Mouse (Mus musculus) small intestine, adult 2 months (tissue): Measurements from ENCODE around the gene Numbl. TPM values are rescaled to one million over a fixed set of nuclear protein-coding genes. Genes with fewer than 3 reads are reported as not detected.

Experiments
- H3K27ac ChIP-seq: fragments of 200-500 bp; 2 replicates; pipeline ENCODE4 v1.5.1; 2012; ENCODE audit warnings: low read depth, low read length, control low read depth, inconsistent platforms; ENCODE audit not compliant: insufficient read depth
- H3K27me3 ChIP-seq: fragments of 200-500 bp; 2 replicates; pipeline ENCODE4 v1.6.1; 2012; ENCODE audit warnings: mild to moderate bottlenecking, moderate library complexity, low read length, inconsistent platforms; ENCODE audit not compliant: control insufficient read depth, insufficient read depth
- H3K36me3 ChIP-seq: fragments of 200-500 bp; 2 replicates; pipeline ENCODE4 v1.6.1; 2012; ENCODE audit warnings: mild to moderate bottlenecking, low read length, control low read depth, inconsistent platforms; ENCODE audit not compliant: control insufficient read depth, insufficient read depth
- H3K4me1 ChIP-seq: fragments of 200-500 bp; 2 replicates; pipeline ENCODE4 v1.6.1; 2012; ENCODE audit warnings: low read length, inconsistent platforms, mixed read lengths; ENCODE audit not compliant: control insufficient read depth, insufficient read depth, insufficient read length
- H3K4me3 ChIP-seq: fragments of 200-500 bp; 2 replicates; pipeline ENCODE4 v1.5.1; 2012; ENCODE audit warnings: low read depth, mild to moderate bottlenecking, control low read depth, inconsistent platforms, low read length, moderate library complexity
- CTCF ChIP-seq: fragments of 200-500 bp; IDR thresholded peaks from 2 replicates; pipeline ENCODE4 v1.5.1; 2012; ENCODE audit warnings: low read depth, mild to moderate bottlenecking, control low read depth, inconsistent platforms, low read length, moderate library complexity, mixed read lengths; ENCODE audit not compliant: insufficient replicate concordance, insufficient read length; ENCODE audit errors: extremely low read depth
- POLR2A ChIP-seq: fragments of 200-500 bp; IDR thresholded peaks from 2 replicates; pipeline ENCODE4 v1.6.1; 2012; ENCODE audit warnings: low read depth, mild to moderate bottlenecking, control low read depth, inconsistent platforms, low read length, moderate library complexity
- WGBS: fragments of 180-500 bp; shearing (Covaris S2); methylation state at CpG from one replicate; pipeline ENCODE4 v1.1.7; 2018; 5-methylcytosine and 5-hydroxymethylcytosine counted together
- polyA plus RNA-seq: library from polyadenylated mRNA; depleted of rRNA; stranded (reverse); fragments of >200 nt; gene quantifications from 2 replicates; pipeline ENCODE4 v1.2.3, GENCODE M21; 2012; rRNA removed

Gene Numbl
- polyA plus RNA-seq, 1 experiment = 8.3 TPM

- no peak for TF ChIP-seq POLR2A
- peak; percentile 67 for TF ChIP-seq CTCF
- Histone ChIP-seq H3K4me1 (peaks cover 24% of the 10 kb centered on the region), H3K27me3 (peaks cover 25% of the 10 kb centered on the region), H3K36me3 (no peaks in the 10 kb centered on the region), H3K27ac (no peak overlapping the region), H3K4me3 (peak overlapping the region; percentile 42)
- WGBS = 7% methylated on average over 45 of the region's 45 CpGs
These were observed 71.2 kb downstream of the Numbl start for GRCm38 (mm10) chr7:27329326-27329947.

- no peak overlapping the region for H3K4me3 ChIP-seq
- TF ChIP-seq POLR2A (no peak), CTCF (no peak)
- H3K27me3 ChIP-seq = peaks cover 28% of the 10 kb centered on the region
- H3K27ac ChIP-seq = no peak overlapping the region
- WGBS = 29% methylated on average over 17 of the region's 17 CpGs
- H3K4me1 ChIP-seq = peaks cover 24% of the 10 kb centered on the region
- H3K36me3 ChIP-seq = no peaks in the 10 kb centered on the region
These were observed 71.7 kb downstream of the Numbl start for GRCm38 (mm10) chr7:27329981-27330380.

GRCm38 (mm10) chr7:27330709-27331540 is 72.7 kb downstream of the Numbl start:
- Histone ChIP-seq H3K36me3 (no peaks in the 10 kb centered on the region), H3K4me3 (peak overlapping the region; percentile 60), H3K27ac (peak overlapping the region; percentile 61), H3K27me3 (peaks cover 23% of the 10 kb centered on the region), H3K4me1 (peaks cover 22% of the 10 kb centered on the region)
- TF ChIP-seq CTCF (no peak), POLR2A (no peak)
- under 1% methylated on average over 39 of the region's 39 CpGs for WGBS

- Histone ChIP-seq H3K4me1 (peaks cover 17% of the 10 kb centered on the region), H3K27ac (peak overlapping the region; percentile 61), H3K27me3 (peaks cover 27% of the 10 kb centered on the region), H3K36me3 (no peaks in the 10 kb centered on the region), H3K4me3 (peak overlapping the region; percentile 60; the same call in 1 of the 2 replicates)
- TF ChIP-seq CTCF (no peak), POLR2A (no peak)
- WGBS = 2% methylated on average over 8 of the region's 8 CpGs
These were observed 73.3 kb downstream of the Numbl start for GRCm38 (mm10) chr7:27331541-27331851.

Other genes with a start within 250 kb of the Numbl start
- 0.11 TPM in 1 of 2 replicates, not detected in the other for gene Cyp2a12, start 229.4 kb upstream of the Numbl start, polyA plus RNA-seq
- gene Cyp2f2, start 138.5 kb upstream of the Numbl start, polyA plus RNA-seq = 0.24 and 0.30 TPM in 2 replicates
- not detected in 2 replicates for gene Cyp2t4, start 104.7 kb upstream of the Numbl start, polyA plus RNA-seq
- gene Egln2, start 91.6 kb upstream of the Numbl start, polyA plus RNA-seq = 64.8 and 129 TPM in 2 replicates
- gene Rab4b, start 79.5 kb upstream of the Numbl start, polyA plus RNA-seq = 42.9 and 77.3 TPM in 2 replicates
- gene Gm21983, start 77.3 kb upstream of the Numbl start, polyA plus RNA-seq = 0.23 TPM in 1 of 2 replicates, not detected in the other
- 9.6 TPM in 1 of 2 replicates, not detected in the other for gene Mia, start 77.3 kb upstream of the Numbl start, polyA plus RNA-seq
- 6.4 and 9.5 TPM in 2 replicates for gene BC024978, start 62.7 kb upstream of the Numbl start, polyA plus RNA-seq
- 73.2 and 138 TPM in 2 replicates for gene Snrpa, start 62.2 kb upstream of the Numbl start, polyA plus RNA-seq
- gene Itpkc, start 29.8 kb upstream of the Numbl start, polyA plus RNA-seq = 15.3 and 44.6 TPM in 2 replicates
- 34.7 and 60.7 TPM in 2 replicates for gene Coq8b, start 25.4 kb upstream of the Numbl start, polyA plus RNA-seq
- 136 and 163 TPM in 2 replicates for gene Ltbp4, start 79.3 kb downstream of the Numbl start, polyA plus RNA-seq
- 62.1 and 115 TPM in 2 replicates for gene Shkbp1, start 97.6 kb downstream of the Numbl start, polyA plus RNA-seq
- gene Gm20479, start 99.0 kb downstream of the Numbl start, polyA plus RNA-seq = not detected in 2 replicates
- gene Sptbn4, start 189.3 kb downstream of the Numbl start, polyA plus RNA-seq = 0.19 and 0.28 TPM in 2 replicates
- 79.1 and 142 TPM in 2 replicates for gene Blvrb, start 189.5 kb downstream of the Numbl start, polyA plus RNA-seq
- gene Sertad3, start 215.3 kb downstream of the Numbl start, polyA plus RNA-seq = 5.3 and 12.8 TPM in 2 replicates
- gene Sertad1, start 228.5 kb downstream of the Numbl start, polyA plus RNA-seq = 47.2 and 156 TPM in 2 replicates
- gene Prx, start 240.9 kb downstream of the Numbl start, polyA plus RNA-seq = 0.37 and 0.68 TPM in 2 replicates